Mouse (Mus musculus) erythroblast, embryonic 14.5 days (primary cell): ENCODE results near the gene Tfrc. TPM values are rescaled to one million over a fixed set of nuclear protein-coding genes. Genes with fewer than 3 reads are reported as not detected.

Source experiments
- H3K27me3 ChIP-seq: 2 replicates; pipeline ENCODE4 v1.6.1; 2012; ENCODE audit warnings: inconsistent platforms; ENCODE audit not compliant: control insufficient read depth
- H3K36me3 ChIP-seq: 2 replicates; pipeline ENCODE4 v1.6.1; 2012; ENCODE audit warnings: mild to moderate bottlenecking, inconsistent platforms; ENCODE audit not compliant: control insufficient read depth
- H3K4me1 ChIP-seq: 2 replicates; pipeline ENCODE4 v1.6.1; 2012; ENCODE audit warnings: inconsistent platforms; ENCODE audit not compliant: control insufficient read depth
- H3K4me3 ChIP-seq: replicated peaks from 2 replicates; pipeline ENCODE3; 2012; ENCODE audit warnings: moderate library complexity, mild to moderate bottlenecking, inconsistent platforms
- H3K9me3 ChIP-seq: 2 replicates; pipeline ENCODE4 v1.6.1; 2012; ENCODE audit warnings: low read length, inconsistent platforms, mixed read lengths; ENCODE audit not compliant: control insufficient read depth
- GATA1 ChIP-seq: IDR thresholded peaks from 2 replicates; pipeline ENCODE4 v1.6.1; 2012; ENCODE audit warnings: low read length, inconsistent platforms, mixed read lengths
- TAL1 ChIP-seq: IDR thresholded peaks from 3 replicates; pipeline ENCODE4 v1.6.1; 2012; ENCODE audit warnings: low read length, inconsistent platforms, mixed read lengths
- polyA plus RNA-seq: library from polyadenylated mRNA; stranded (reverse); fragments of >175 nt; gene quantifications from 2 replicates; pipeline ENCODE4 v1.2.3, GENCODE M21; 2012

The Tfrc gene
- polyA plus RNA-seq, 1 experiment: 6.9 TPM

- Histone ChIP-seq H3K27me3 (no peaks in the 10 kb centered on the region), H3K9me3 (no peaks in the 10 kb centered on the region), H3K4me1 (peaks cover 31% of the 10 kb centered on the region), H3K36me3 (peaks cover 83% of the 10 kb centered on the region), H3K4me3 (no peak overlapping the region)
- no peak for TF ChIP-seq TAL1
- TF ChIP-seq GATA1: no peak
Observed at GRCm38 (mm10) chr16:32679976-32680375, 71.3 kb downstream of the Tfrc start.

GRCm38 (mm10) chr16:32680806-32681205, 72.1 kb downstream of the Tfrc start:
- Histone ChIP-seq H3K4me1 (peaks cover 31% of the 10 kb centered on the region), H3K4me3 (no peak overlapping the region), H3K27me3 (no peaks in the 10 kb centered on the region), H3K36me3 (peaks cover 75% of the 10 kb centered on the region), H3K9me3 (no peaks in the 10 kb centered on the region)
- TF ChIP-seq GATA1 (no peak), TAL1 (no peak)

GRCm38 (mm10) chr16:32682194-32682593, 73.5 kb downstream of the Tfrc start:
- TF ChIP-seq GATA1 (no peak), TAL1 (no peak)
- Histone ChIP-seq H3K4me3 (no peak overlapping the region), H3K27me3 (no peaks in the 10 kb centered on the region), H3K4me1 (peaks cover 27% of the 10 kb centered on the region), H3K9me3 (no peaks in the 10 kb centered on the region), H3K36me3 (peaks cover 61% of the 10 kb centered on the region)

Other genes with a start within 250 kb of the Tfrc start
- not detected in 2 replicates for gene Tm4sf19, start 208.4 kb upstream of the Tfrc start, polyA plus RNA-seq
- 0.05 TPM in 1 of 2 replicates, not detected in the other for gene Tctex1d2, start 189.2 kb upstream of the Tfrc start, polyA plus RNA-seq
- gene Pcyt1a, start 178.0 kb upstream of the Tfrc start, polyA plus RNA-seq: 3.9 and 6.2 TPM in 2 replicates
- gene Slc51a, start 121.0 kb upstream of the Tfrc start, polyA plus RNA-seq: not detected in 2 replicates
- gene Zdhhc19, start 112.7 kb upstream of the Tfrc start, polyA plus RNA-seq: not detected in 2 replicates
- 59.1 and 61.6 TPM in 2 replicates for gene Tnk2, start 35.0 kb downstream of the Tfrc start, polyA plus RNA-seq
- gene Muc4, start 127.0 kb downstream of the Tfrc start, polyA plus RNA-seq: 0.08 TPM in 1 of 2 replicates, not detected in the other
- 0.01 TPM in 1 of 2 replicates, not detected in the other for gene Muc20, start 188.5 kb downstream of the Tfrc start, polyA plus RNA-seq
- gene Smbd1, start 201.6 kb downstream of the Tfrc start, polyA plus RNA-seq: not detected in 2 replicates